Mouse (Mus musculus): ENCODE measurements around the gene Col17a1. TPM values are rescaled to one million over a fixed set of nuclear protein-coding genes. Genes with fewer than 3 reads are reported as not detected.

Col17a1 gene
- total RNA-seq (2014; fragmentation: Nextera tagmentation) (4.0 TPM in 1 of 2 replicates, not detected in the other), total RNA-seq (2017) (0.19 TPM in 1 of 2 replicates, not detected in the other)

- no peak for ATAC-seq (replicated peaks; ENCODE audit: low FRiP score, low TSS enrichment, poor library complexity, severe bottlenecking)
These were observed at the start of gene Col17a1 for GRCm38 (mm10) chr19:47691994-47692393. Gene Col17a1 (minus strand): TSS chr19:47692094.

GRCm38 (mm10) chr19:47731931-47732330 is 40.0 kb upstream of the Col17a1 start:
- ATAC-seq (replicated peaks; ENCODE audit: low FRiP score, low TSS enrichment, poor library complexity, severe bottlenecking): no peak

- peak; percentile 97 for ATAC-seq (replicated peaks; ENCODE audit: low FRiP score, low TSS enrichment, poor library complexity, severe bottlenecking)
These were observed 39.4 kb upstream of the Col17a1 start, which contains the start of gene Sfr1 for GRCm38 (mm10) chr19:47731071-47731881. Gene Sfr1 (plus strand): TSS chr19:47731682.

- ATAC-seq (replicated peaks; ENCODE audit: low FRiP score, low TSS enrichment, poor library complexity, severe bottlenecking): peak; percentile 64
These were observed 38.8 kb upstream of the Col17a1 start for GRCm38 (mm10) chr19:47730691-47731070.

GRCm38 (mm10) chr19:47725643-47726140 is 33.8 kb upstream of the Col17a1 start:
- no peak for ATAC-seq (replicated peaks; ENCODE audit: low FRiP score, low TSS enrichment, poor library complexity, severe bottlenecking)

GRCm38 (mm10) chr19:47724903-47725302 is 33.0 kb upstream of the Col17a1 start:
- ATAC-seq (replicated peaks; ENCODE audit: low FRiP score, low TSS enrichment, poor library complexity, severe bottlenecking): no peak

- no peak for ATAC-seq (replicated peaks; ENCODE audit: low FRiP score, low TSS enrichment, poor library complexity, severe bottlenecking)
These were observed 30.6 kb upstream of the Col17a1 start for GRCm38 (mm10) chr19:47722471-47722870.

GRCm38 (mm10) chr19:47719147-47719546 is 27.3 kb upstream of the Col17a1 start:
- ATAC-seq (replicated peaks; ENCODE audit: low FRiP score, low TSS enrichment, poor library complexity, severe bottlenecking): no peak

- no peak for ATAC-seq (replicated peaks; ENCODE audit: low FRiP score, low TSS enrichment, poor library complexity, severe bottlenecking)
These were observed 24.2 kb upstream of the Col17a1 start for GRCm38 (mm10) chr19:47716144-47716543.

- ATAC-seq (replicated peaks; ENCODE audit: low FRiP score, low TSS enrichment, poor library complexity, severe bottlenecking): no peak
These were observed 21.6 kb upstream of the Col17a1 start for GRCm38 (mm10) chr19:47713457-47713856.

- no peak for ATAC-seq (replicated peaks; ENCODE audit: low FRiP score, low TSS enrichment, poor library complexity, severe bottlenecking)
These were observed 18.5 kb upstream of the Col17a1 start for GRCm38 (mm10) chr19:47710376-47710775.

GRCm38 (mm10) chr19:47705772-47706309 is 13.9 kb upstream of the Col17a1 start:
- no peak for ATAC-seq (replicated peaks; ENCODE audit: low FRiP score, low TSS enrichment, poor library complexity, severe bottlenecking)

GRCm38 (mm10) chr19:47705080-47705771 is 13.3 kb upstream of the Col17a1 start:
- ATAC-seq (replicated peaks; ENCODE audit: low FRiP score, low TSS enrichment, poor library complexity, severe bottlenecking): no peak

GRCm38 (mm10) chr19:47700509-47700908 is 8.6 kb upstream of the Col17a1 start:
- ATAC-seq (replicated peaks; ENCODE audit: low FRiP score, low TSS enrichment, poor library complexity, severe bottlenecking): no peak

- ATAC-seq (replicated peaks; ENCODE audit: low FRiP score, low TSS enrichment, poor library complexity, severe bottlenecking): no peak
These were observed 7.8 kb upstream of the Col17a1 start for GRCm38 (mm10) chr19:47699743-47700142.

- ATAC-seq (replicated peaks; ENCODE audit: low FRiP score, low TSS enrichment, poor library complexity, severe bottlenecking): no peak
These were observed 6.4 kb upstream of the Col17a1 start for GRCm38 (mm10) chr19:47698266-47698665.

- no peak; the same call in 1 of the 2 replicates for ATAC-seq (replicated peaks; ENCODE audit: low FRiP score, low TSS enrichment, poor library complexity, severe bottlenecking)
These were observed 5.2 kb upstream of the Col17a1 start for GRCm38 (mm10) chr19:47697067-47697466.

- no peak for ATAC-seq (replicated peaks; ENCODE audit: low FRiP score, low TSS enrichment, poor library complexity, severe bottlenecking)
These were observed 4.5 kb upstream of the Col17a1 start for GRCm38 (mm10) chr19:47696411-47696810.

GRCm38 (mm10) chr19:47695725-47696124 is 3.8 kb upstream of the Col17a1 start:
- ATAC-seq (replicated peaks; ENCODE audit: low FRiP score, low TSS enrichment, poor library complexity, severe bottlenecking): no peak

- peak; percentile 75 for ATAC-seq (replicated peaks; ENCODE audit: low FRiP score, low TSS enrichment, poor library complexity, severe bottlenecking)
These were observed 2.3 kb downstream of the Col17a1 start for GRCm38 (mm10) chr19:47689592-47689991.
